Mouse (Mus musculus): ENCODE results near the gene 1700022I11Rik. TPM values are rescaled to one million over a fixed set of nuclear protein-coding genes. Genes with fewer than 3 reads are reported as not detected.

The 1700022I11Rik gene
- polyA plus RNA-seq (2012; rRNA removed) = not detected in 2 replicates

GRCm38 (mm10) chr4:42969304-42969703 lies at the start of gene 1700022I11Rik:
1700022I11Rik (plus strand) TSS chr4:42969604.

DNA sequence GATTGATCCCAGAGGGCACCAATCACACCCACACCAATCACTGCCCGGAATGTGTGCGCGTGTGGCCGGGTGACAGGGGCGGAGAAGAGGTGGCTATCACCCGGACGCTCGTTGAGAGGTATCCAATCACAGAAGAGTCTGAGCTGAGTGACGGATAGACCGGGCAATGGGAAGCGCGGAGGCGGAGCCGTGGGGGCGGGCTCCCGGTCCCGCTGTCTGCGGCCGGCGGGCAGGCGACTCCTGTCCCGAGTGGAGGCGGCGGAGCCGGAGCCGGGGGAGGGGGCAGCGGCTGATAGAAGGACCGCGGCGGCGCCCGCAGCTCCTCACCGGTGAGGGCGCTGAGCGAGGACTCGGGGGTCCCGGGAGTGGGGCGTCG lies 19.7 kb upstream of the 1700022I11Rik start, which contains the start of gene Dnajb5:
TSS of gene Dnajb5 (plus strand) at position 139 of the 376 bp plus-strand sequence.

DNA sequence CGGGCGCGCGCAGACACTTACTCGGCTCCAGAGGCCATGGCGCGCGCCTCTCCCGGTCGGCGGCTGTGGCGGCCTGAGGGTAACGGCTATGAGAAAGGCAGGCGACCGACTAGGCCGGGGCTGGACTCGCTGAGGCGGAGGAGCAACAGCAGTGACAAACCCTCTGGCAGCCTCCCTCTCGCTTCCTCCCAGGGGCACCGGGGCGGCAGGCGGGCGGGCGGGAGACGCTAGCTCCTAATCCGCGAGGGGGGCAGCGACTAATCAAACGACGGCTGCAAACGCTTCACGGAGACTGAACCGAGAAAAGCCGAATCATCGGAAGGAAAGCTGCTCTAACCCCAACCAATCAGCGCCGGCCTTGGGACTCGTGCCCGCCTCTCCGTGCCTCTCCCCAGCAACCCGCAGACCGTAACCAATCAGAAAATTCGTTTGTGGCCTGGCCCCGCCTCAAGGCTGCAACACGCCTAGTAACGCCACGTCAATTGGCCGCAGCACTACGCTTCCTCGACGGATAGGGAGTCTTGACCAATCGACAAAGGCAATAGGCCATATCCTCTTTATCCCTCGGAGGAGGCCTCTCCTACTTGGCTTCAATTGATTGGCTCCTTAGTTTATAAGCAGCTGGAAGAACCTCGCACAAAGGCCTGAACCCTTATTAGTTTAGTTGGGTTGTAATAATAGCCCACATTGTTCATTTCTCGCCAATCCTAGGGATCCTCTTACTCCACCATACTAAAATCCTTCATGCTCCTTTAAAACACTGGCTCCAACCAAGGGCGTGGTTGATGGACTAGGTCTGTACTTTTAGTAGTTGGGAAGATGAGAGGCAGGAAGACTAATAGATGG lies 31.0 kb downstream of the 1700022I11Rik start, which contains the start of gene Vcp:
TSS of gene Vcp (minus strand) at position 367 of the 846 bp plus-strand sequence.

DNA sequence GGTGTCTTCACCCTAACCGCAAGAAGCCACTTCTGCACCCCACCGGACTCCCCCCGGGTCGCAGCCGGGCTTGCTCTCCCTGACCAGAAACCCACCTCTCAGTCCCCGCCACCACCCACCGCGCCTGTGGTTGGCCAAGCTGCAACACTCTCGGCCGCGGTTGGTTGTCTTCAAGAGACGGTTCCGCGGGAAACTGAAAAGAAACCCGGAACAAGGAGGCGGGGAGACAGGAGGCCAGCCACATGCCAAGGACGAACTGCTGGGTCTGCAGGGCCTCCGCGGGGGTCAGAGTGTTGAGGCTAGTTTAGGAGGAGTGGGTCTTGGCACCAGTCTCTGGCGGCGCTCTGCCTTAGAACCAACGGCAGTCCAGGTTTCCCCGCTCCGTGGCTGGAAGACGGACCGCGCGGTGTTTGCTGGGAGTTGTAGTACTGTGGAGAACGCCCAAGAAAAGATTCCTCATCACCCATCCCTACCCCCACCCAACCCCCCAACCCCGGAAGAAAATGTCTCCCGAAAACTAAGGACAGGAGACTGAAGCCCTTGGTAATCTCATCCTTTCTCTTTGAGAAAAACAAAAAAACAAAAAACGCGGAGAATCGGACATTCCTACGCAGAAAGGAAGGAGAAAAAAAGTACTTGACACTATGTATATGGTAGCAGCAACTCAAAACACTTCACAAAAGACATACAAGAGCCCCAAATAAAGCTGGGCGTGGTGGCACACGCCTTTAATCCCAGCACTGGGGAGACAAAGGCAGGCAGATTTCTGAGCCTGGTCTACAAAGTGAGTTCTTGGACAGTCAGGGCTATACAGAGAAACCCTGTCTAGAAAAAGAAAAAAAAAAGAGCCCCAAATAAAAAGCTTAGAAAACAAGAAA lies 41.0 kb downstream of the 1700022I11Rik start, which contains the start of gene Fancg:
TSS of gene Fancg (minus strand) at position 346 of the 878 bp plus-strand sequence.

DNA sequence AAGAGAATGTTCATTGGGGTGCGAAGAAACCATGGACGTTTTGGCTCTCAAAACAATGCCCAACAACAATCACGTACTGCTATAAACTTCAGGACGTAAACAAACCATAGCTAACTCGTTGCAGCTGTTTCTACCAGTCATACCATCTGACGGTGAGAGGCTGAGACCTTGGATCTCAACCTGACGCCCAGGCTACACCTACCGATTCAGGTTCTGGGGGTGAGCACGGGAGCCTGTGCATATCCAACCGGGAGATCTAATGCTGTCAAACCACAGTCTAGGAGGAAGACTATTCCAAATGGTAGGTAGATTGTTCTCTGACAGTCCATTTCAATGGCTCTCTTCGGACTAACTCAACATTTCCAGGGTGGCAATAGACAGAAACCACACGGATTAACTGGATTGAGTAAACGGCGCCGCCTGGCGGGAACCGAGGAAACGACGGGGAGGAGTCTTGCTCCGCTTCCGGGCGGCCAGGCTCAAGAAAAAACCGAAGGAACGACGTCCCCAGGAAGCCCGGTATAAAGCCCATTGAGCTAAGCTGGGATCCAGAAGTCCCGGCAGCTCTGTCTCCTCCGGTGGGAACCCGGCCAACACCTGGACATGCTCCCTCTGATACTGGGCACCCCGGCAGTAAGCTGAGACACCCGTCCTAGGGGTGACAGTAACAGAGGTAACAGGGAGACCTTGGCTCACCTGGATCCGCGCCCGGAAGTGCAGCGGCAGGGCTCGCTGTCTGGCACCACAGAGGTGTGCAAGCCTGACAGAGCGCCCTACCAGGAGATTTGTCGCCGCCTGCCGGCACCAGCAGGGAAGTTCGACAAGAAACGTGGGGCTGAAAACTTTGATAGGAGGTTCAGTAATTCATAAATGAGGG lies 55.9 kb downstream of the 1700022I11Rik start, which contains the start of gene Pigo:
TSS of gene Pigo (minus strand) at position 736 of the 877 bp plus-strand sequence.

DNA sequence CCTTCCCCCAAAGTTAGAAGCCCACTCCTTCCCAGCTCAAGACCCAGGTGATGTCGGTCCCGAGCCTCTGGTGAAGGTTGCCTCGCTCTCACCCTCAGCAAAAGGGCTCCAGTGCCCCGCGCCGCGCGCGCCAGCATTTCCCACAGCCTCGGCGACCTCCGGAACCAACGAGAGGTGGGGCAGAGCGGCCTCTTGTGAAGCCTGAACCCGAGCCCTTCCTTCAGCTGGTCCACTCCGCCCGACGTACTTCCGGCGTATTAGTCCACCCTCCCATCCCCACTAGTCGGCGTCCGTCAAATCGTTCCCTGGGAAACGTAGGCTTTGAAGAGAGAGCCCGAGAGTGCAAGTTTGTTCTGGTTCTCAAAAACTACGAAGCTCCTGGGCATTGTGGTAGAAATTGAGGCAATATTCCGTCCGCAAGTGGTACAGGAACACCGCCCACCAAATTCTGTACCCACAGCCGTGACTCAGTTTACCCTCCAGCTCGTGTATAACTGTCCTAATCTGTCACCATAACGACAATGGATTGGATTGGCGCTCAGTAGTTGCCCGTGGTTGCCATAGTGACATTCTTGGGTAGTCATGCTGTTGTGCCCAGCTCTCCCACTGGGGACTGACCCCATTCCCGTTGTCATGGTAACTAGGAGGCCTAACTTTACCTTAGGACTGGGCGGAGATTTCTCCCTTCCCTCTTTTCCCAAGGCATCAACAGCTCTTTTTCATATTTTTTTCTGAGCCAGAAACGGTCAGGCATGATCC lies 62.0 kb downstream of the 1700022I11Rik start, which contains the start of gene Stoml2:
TSS of gene Stoml2 (minus strand) at position 474 of the 759 bp plus-strand sequence.

Other genes with a start within 250 kb of the 1700022I11Rik start
- not detected in 2 replicates for gene 4930578G10Rik, start 234.1 kb upstream of the 1700022I11Rik start, polyA plus RNA-seq (2012; rRNA removed)
- 0.86 and 1.9 TPM in 2 replicates for gene Ccl19, start 213.0 kb upstream of the 1700022I11Rik start, polyA plus RNA-seq (2012; rRNA removed)
- gene Ccl21a, start 195.6 kb upstream of the 1700022I11Rik start, polyA plus RNA-seq (2012; rRNA removed) = 14.0 and 19.6 TPM in 2 replicates
- gene Fam205a1, start 115.7 kb upstream of the 1700022I11Rik start, polyA plus RNA-seq (2012; rRNA removed) = not detected in 2 replicates
- not detected in 2 replicates for gene Gm12394, start 112.8 kb upstream of the 1700022I11Rik start, polyA plus RNA-seq (2012; rRNA removed)
- not detected in 2 replicates for gene Fam205c, start 95.4 kb upstream of the 1700022I11Rik start, polyA plus RNA-seq (2012; rRNA removed)
- gene Phf24, start 52.9 kb upstream of the 1700022I11Rik start, polyA plus RNA-seq (2012; rRNA removed) = 1.5 and 2.4 TPM in 2 replicates
- 10.8 and 12.7 TPM in 2 replicates for gene Dnajb5, start 19.8 kb upstream of the 1700022I11Rik start, polyA plus RNA-seq (2012; rRNA removed)
- 135 and 178 TPM in 2 replicates for gene Vcp, start 30.9 kb downstream of the 1700022I11Rik start, polyA plus RNA-seq (2012; rRNA removed)
- gene Fancg, start 40.9 kb downstream of the 1700022I11Rik start, polyA plus RNA-seq (2012; rRNA removed) = 5.1 and 5.2 TPM in 2 replicates
- gene Pigo, start 56.2 kb downstream of the 1700022I11Rik start, polyA plus RNA-seq (2012; rRNA removed) = 13.3 and 13.9 TPM in 2 replicates
- gene Stoml2, start 62.1 kb downstream of the 1700022I11Rik start, polyA plus RNA-seq (2012; rRNA removed) = 49.2 and 49.5 TPM in 2 replicates
- 11.8 and 13.7 TPM in 2 replicates for gene Fam214b, start 76.6 kb downstream of the 1700022I11Rik start, polyA plus RNA-seq (2012; rRNA removed)
- gene Unc13b, start 89.3 kb downstream of the 1700022I11Rik start, polyA plus RNA-seq (2012; rRNA removed) = 7.0 TPM in 2 replicates